Mouse (Mus musculus) urinary bladder, postnatal 36 days (tissue): ENCODE data around the gene Abcc6.
A peak's percentile ranks its signal among the peaks of the same experiment; 100 is the strongest.

Source experiments
- DNase-seq, 2 experiments: peaks; one replicate each; pipeline ENCODE4 v3.0.0; 2022; ENCODE audit warnings: low spot score in 2 of 2, mixed read lengths in 1 of 2

The Abcc6 gene

GRCm38 (mm10) chr7:46030145-46030488, at the start of gene Abcc6:
Gene Abcc6, minus strand, starts transcription at chr7:46030302.
- DNase-seq: peak in 1 of 2 experiments; percentile 10

- DNase-seq: no peak
Observed at GRCm38 (mm10) chr7:46077675-46078074, 47.6 kb upstream of the Abcc6 start.

- no peak for DNase-seq
Observed at GRCm38 (mm10) chr7:46076844-46077243, 46.7 kb upstream of the Abcc6 start.

GRCm38 (mm10) chr7:46068831-46069230, 38.7 kb upstream of the Abcc6 start:
- no peak for DNase-seq

GRCm38 (mm10) chr7:46063296-46063695, 33.2 kb upstream of the Abcc6 start:
- DNase-seq: no peak

- DNase-seq: no peak
Observed at GRCm38 (mm10) chr7:46061614-46062013, 31.5 kb upstream of the Abcc6 start.

GRCm38 (mm10) chr7:46060688-46061087, 30.6 kb upstream of the Abcc6 start:
- DNase-seq: no peak

GRCm38 (mm10) chr7:46058882-46059281, 28.8 kb upstream of the Abcc6 start:
- DNase-seq: no peak

GRCm38 (mm10) chr7:46053566-46053965, 23.5 kb upstream of the Abcc6 start:
- no peak for DNase-seq

GRCm38 (mm10) chr7:46052161-46052821, 22.2 kb upstream of the Abcc6 start:
- no peak for DNase-seq

- DNase-seq: no peak
Observed at GRCm38 (mm10) chr7:46049981-46050380, 19.9 kb upstream of the Abcc6 start.

- no peak for DNase-seq
Observed at GRCm38 (mm10) chr7:46047873-46048562, 17.9 kb upstream of the Abcc6 start.

- no peak for DNase-seq
Observed at GRCm38 (mm10) chr7:46045882-46046281, 15.8 kb upstream of the Abcc6 start.

- no peak for DNase-seq
Observed at GRCm38 (mm10) chr7:46044106-46044505, 14.0 kb upstream of the Abcc6 start.

GRCm38 (mm10) chr7:46039873-46040272, 9.8 kb upstream of the Abcc6 start:
- DNase-seq: no peak

- DNase-seq: no peak
Observed at GRCm38 (mm10) chr7:46037433-46037832, 7.3 kb upstream of the Abcc6 start.

GRCm38 (mm10) chr7:46035468-46035867, 5.4 kb upstream of the Abcc6 start:
- no peak for DNase-seq

- no peak for DNase-seq
Observed at GRCm38 (mm10) chr7:46034991-46035390, 4.9 kb upstream of the Abcc6 start.

GRCm38 (mm10) chr7:46033870-46034337, 3.8 kb upstream of the Abcc6 start:
- no peak for DNase-seq

GRCm38 (mm10) chr7:46033109-46033869, 3.2 kb upstream of the Abcc6 start, which contains the start of gene Nomo1:
Gene Nomo1, plus strand, starts transcription at chr7:46033698.
- peak; percentile 96 to 98 for DNase-seq

GRCm38 (mm10) chr7:46031075-46031474, 973 bp upstream of the Abcc6 start:
- DNase-seq: no peak

GRCm38 (mm10) chr7:46029299-46030144, 580 bp downstream of the Abcc6 start:
- DNase-seq: no peak
